Mouse (Mus musculus) stomach, postnatal 0 days (tissue): Measurements from ENCODE around the gene Tmem184b. TPM values are rescaled to one million over a fixed set of nuclear protein-coding genes. Genes with fewer than 3 reads are reported as not detected.

Source experiments
- ATAC-seq: fragments of 200-750 bp; cut with Nextera tagmentation; 2 replicates; pipeline ENCODE4 v1.8.0; 2017; ENCODE audit not compliant: low FRiP score, low TSS enrichment
- DNase-seq: peaks from one replicate; pipeline ENCODE4 v3.0.0-alpha.2; 2016; ENCODE audit warnings: low spot score
- H3K27ac ChIP-seq: fragments of 300-500 bp; sonication (generic); replicated peaks from 2 replicates; pipeline ENCODE4 v1.5.1; 2014; ENCODE audit warnings: mild to moderate bottlenecking, control low read depth
- H3K27me3 ChIP-seq: fragments of 300-500 bp; sonication (generic); 2 replicates; pipeline ENCODE4 v1.6.1; 2014; ENCODE audit warnings: low read length; ENCODE audit not compliant: control insufficient read depth, insufficient read depth
- H3K36me3 ChIP-seq: fragments of 300-500 bp; sonication (generic); 2 replicates; pipeline ENCODE4 v1.6.1; 2014; ENCODE audit warnings: low read length, mixed read lengths; ENCODE audit not compliant: control insufficient read depth, insufficient read depth
- H3K4me1 ChIP-seq: fragments of 300-500 bp; sonication (generic); replicated peaks from 2 replicates; pipeline ENCODE4 v1.6.1; 2014; ENCODE audit warnings: antibody characterized with exemption; ENCODE audit not compliant: control insufficient read depth, insufficient read depth
- H3K4me2 ChIP-seq: fragments of 300-500 bp; sonication (generic); replicated peaks from 2 replicates; pipeline ENCODE4 v1.6.1; 2014; ENCODE audit warnings: low read depth, mild to moderate bottlenecking, control low read depth, moderate library complexity
- H3K4me3 ChIP-seq: fragments of 300-500 bp; sonication (generic); 2 replicates; pipeline ENCODE4 v1.5.1; 2014; ENCODE audit warnings: low read depth, low read length, control low read depth
- H3K9ac ChIP-seq: fragments of 300-500 bp; sonication (generic); 2 replicates; pipeline ENCODE4 v1.6.1; 2014; ENCODE audit warnings: mild to moderate bottlenecking, low read length, control low read depth, mixed read lengths
- H3K9me3 ChIP-seq: fragments of 300-500 bp; sonication (generic); 2 replicates; pipeline ENCODE4 v1.6.1; 2016; ENCODE audit warnings: low read length; ENCODE audit not compliant: control insufficient read depth
- CTCF ChIP-seq: IDR thresholded peaks from 2 replicates; pipeline ENCODE4 v1.5.1; 2016; ENCODE audit warnings: antibody characterized with exemption, low read depth, mild to moderate bottlenecking, moderate library complexity
- EP300 ChIP-seq: optimal IDR thresholded peaks from 2 replicates; pipeline ENCODE3; 2016; ENCODE audit warnings: antibody characterized with exemption
- WGBS: fragments of 180-500 bp; shearing (Covaris S2); extraction: QIAGEN DNeasy Blood & Tissue Kit; methylation state at CpG from one replicate; pipeline ENCODE4 v1.1.7; 2014; 5-methylcytosine and 5-hydroxymethylcytosine counted together
- polyA plus RNA-seq: library from polyadenylated mRNA; unstranded; fragments of >200 nt; fragmentation: Nextera tagmentation; extraction: Ambion mirVana; gene quantifications from 2 replicates; pipeline ENCODE4 v1.2.1, GENCODE M21; 2015

Gene Tmem184b
- polyA plus RNA-seq, 1 experiment from 2014 or later = 21.2 TPM

GRCm38 (mm10) chr15:79394842-79395241, 8.5 kb downstream of the Tmem184b start:
- 46% methylated on average over 4 of the region's 4 CpGs for WGBS
- DNase-seq = no peak

GRCm38 (mm10) chr15:79393101-79393500, 10.3 kb downstream of the Tmem184b start:
- 0 out of 2 replicates have a peak overlapping the region, but pooled peaks have one; percentile 24 for H3K27ac ChIP-seq
- no peak for TF ChIP-seq EP300
- TF ChIP-seq CTCF = no peak
- peaks cover 31% of the 10 kb centered on the region for H3K4me1 ChIP-seq
- H3K4me2 ChIP-seq = no peak overlapping the region
- no peak for DNase-seq
- ATAC-seq = no peak
- no peak overlapping the region for H3K4me3 ChIP-seq
- 89% methylated on average over 6 of the region's 6 CpGs for WGBS
- H3K9ac ChIP-seq = no peak overlapping the region
- H3K27me3 ChIP-seq = no peaks in the 10 kb centered on the region
- no peaks in the 10 kb centered on the region; the same call in 1 of the 2 replicates for H3K36me3 ChIP-seq
- no peaks in the 10 kb centered on the region for H3K9me3 ChIP-seq

More at GRCm38 (mm10) chr15:79394842-79395241, 8.5 kb downstream of the Tmem184b start:
- no peak for ATAC-seq
- Histone ChIP-seq H3K9ac (no peak overlapping the region), H3K9me3 (no peaks in the 10 kb centered on the region), H3K4me3 (no peak overlapping the region), H3K4me2 (no peak overlapping the region), H3K27me3 (no peaks in the 10 kb centered on the region), H3K36me3 (no peaks in the 10 kb centered on the region; the same call in 1 of the 2 replicates), H3K4me1 (peaks cover 19% of the 10 kb centered on the region), H3K27ac (no peak overlapping the region)
- no peak for TF ChIP-seq EP300
- no peak for TF ChIP-seq CTCF

GRCm38 (mm10) chr15:79392527-79392926, 10.8 kb downstream of the Tmem184b start:
- Histone ChIP-seq H3K4me3 (no peak overlapping the region), H3K36me3 (no peaks in the 10 kb centered on the region; the same call in 1 of the 2 replicates), H3K4me2 (no peak overlapping the region), H3K27ac (no peak overlapping the region), H3K4me1 (peaks cover 36% of the 10 kb centered on the region), H3K27me3 (no peaks in the 10 kb centered on the region), H3K9ac (no peak overlapping the region), H3K9me3 (no peaks in the 10 kb centered on the region)
- no peak for TF ChIP-seq EP300
- no peak for TF ChIP-seq CTCF
- ATAC-seq (no peak), DNase-seq (no peak)
- WGBS = 78% methylated on average over 5 of the region's 5 CpGs

GRCm38 (mm10) chr15:79391447-79392093, 11.8 kb downstream of the Tmem184b start:
- TF ChIP-seq EP300 = no peak
- no peak for TF ChIP-seq CTCF
- 26% methylated on average over 7 of the region's 7 CpGs for WGBS
- Histone ChIP-seq H3K9me3 (no peaks in the 10 kb centered on the region), H3K9ac (0 out of 2 replicates have a peak overlapping the region, but pooled peaks have one; percentile 31), H3K36me3 (no peaks in the 10 kb centered on the region; the same call in 1 of the 2 replicates), H3K4me3 (no peak overlapping the region), H3K4me1 (peaks cover 36% of the 10 kb centered on the region), H3K4me2 (no peak overlapping the region), H3K27me3 (no peaks in the 10 kb centered on the region), H3K27ac (peak overlapping the region; percentile 61)
- DNase-seq (peak; percentile 50), ATAC-seq (no peak)

- TF ChIP-seq EP300 = no peak
- H3K9ac ChIP-seq = no peak overlapping the region
- no peaks in the 10 kb centered on the region; the same call in 1 of the 2 replicates for H3K36me3 ChIP-seq
- H3K4me2 ChIP-seq = no peak overlapping the region
- ATAC-seq (peak; percentile 66), DNase-seq (peak; percentile 72)
- peaks cover 35% of the 10 kb centered on the region for H3K4me1 ChIP-seq
- H3K27me3 ChIP-seq = no peaks in the 10 kb centered on the region
- H3K27ac ChIP-seq = peak overlapping the region; percentile 37; the same call in 1 of the 2 replicates
- H3K4me3 ChIP-seq = no peak overlapping the region
- 60% methylated on average over 6 of the region's 6 CpGs for WGBS
- H3K9me3 ChIP-seq = no peaks in the 10 kb centered on the region
Observed at GRCm38 (mm10) chr15:79390434-79390833, 12.9 kb downstream of the Tmem184b start.

GRCm38 (mm10) chr15:79388171-79388570, 15.2 kb downstream of the Tmem184b start:
- no peak overlapping the region for H3K4me3 ChIP-seq
- DNase-seq (peak; percentile 63), ATAC-seq (peak; percentile 66)
- H3K36me3 ChIP-seq = peaks cover 3% of the 10 kb centered on the region; the same call in 1 of the 2 replicates
- H3K9me3 ChIP-seq = no peaks in the 10 kb centered on the region
- peak overlapping the region; percentile 71 for H3K27ac ChIP-seq
- H3K4me2 ChIP-seq = no peak overlapping the region
- H3K4me1 ChIP-seq = peaks cover 33% of the 10 kb centered on the region
- H3K9ac ChIP-seq = no peak overlapping the region
- whole genome bisulfite sequencing = 41% methylated on average over 6 of the region's 6 CpGs
- TF ChIP-seq EP300 = no peak
- TF ChIP-seq CTCF = no peak
- no peaks in the 10 kb centered on the region for H3K27me3 ChIP-seq
